Mouse (Mus musculus) midbrain, embryonic 10.5 days (tissue): ENCODE data around the gene Hmgn3. TPM values are rescaled to one million over a fixed set of nuclear protein-coding genes. Genes with fewer than 3 reads are reported as not detected.

ENCODE experiments used
- DNase-seq: peaks from one replicate; pipeline ENCODE4 v3.0.0-alpha.2; 2017; ENCODE audit warnings: low spot score
- H3K27ac ChIP-seq: fragments of 300-500 bp; sonication (generic); replicated peaks from 2 replicates; pipeline ENCODE4 v1.5.1; 2016; ENCODE audit warnings: mild to moderate bottlenecking
- H3K27me3 ChIP-seq: fragments of 300-500 bp; sonication (generic); 2 replicates; pipeline ENCODE4 v1.6.1; 2016; ENCODE audit warnings: low read depth, mild to moderate bottlenecking; ENCODE audit not compliant: poor library complexity, severe bottlenecking
- H3K36me3 ChIP-seq: fragments of 300-500 bp; sonication (generic); 2 replicates; pipeline ENCODE4 v1.6.1; 2016; ENCODE audit warnings: mild to moderate bottlenecking, moderate library complexity
- H3K4me1 ChIP-seq: fragments of 300-500 bp; sonication (generic); 2 replicates; pipeline ENCODE4 v1.6.1; 2016
- H3K4me3 ChIP-seq: fragments of 300-500 bp; sonication (generic); 2 replicates; pipeline ENCODE4 v1.5.1; 2016; ENCODE audit warnings: mild to moderate bottlenecking, moderate library complexity
- H3K9me3 ChIP-seq: fragments of 300-500 bp; sonication (generic); replicated peaks from 2 replicates; pipeline ENCODE4 v1.6.1; 2016; ENCODE audit warnings: mild to moderate bottlenecking
- WGBS: fragments of 180-500 bp; shearing (Covaris S2); methylation state at CpG from one replicate; pipeline ENCODE4 v1.1.7; 2016; 5-methylcytosine and 5-hydroxymethylcytosine counted together
- polyA plus RNA-seq: library from polyadenylated mRNA; unstranded; fragments of >200 nt; fragmentation: Nextera tagmentation; extraction: Ambion mirVana; gene quantifications from 2 replicates; pipeline ENCODE4 v1.2.1, GENCODE M21; 2016

Gene Hmgn3
- polyA plus RNA-seq, 1 experiment from 2014 or later, result 141 TPM

GRCm38 (mm10) chr9:83113800-83114217, 32.7 kb downstream of the Hmgn3 start:
- 0 out of 2 replicates have a peak, but pooled peaks cover 3% of the 10 kb centered on the region for H3K36me3 ChIP-seq
- no peak overlapping the region for H3K27ac ChIP-seq
- no peaks in the 10 kb centered on the region for H3K4me1 ChIP-seq
- no peaks in the 10 kb centered on the region for H3K9me3 ChIP-seq
- no peak for DNase-seq
- 90% methylated on average over 10 of the region's 10 CpGs for WGBS
- H3K27me3 ChIP-seq, result no peaks in the 10 kb centered on the region
- H3K4me3 ChIP-seq, result no peak overlapping the region

- no peaks in the 10 kb centered on the region for H3K4me1 ChIP-seq
- 88% methylated on average over 9 of the region's 9 CpGs for WGBS
- 0 out of 2 replicates have a peak, but pooled peaks cover 3% of the 10 kb centered on the region for H3K36me3 ChIP-seq
- no peak for DNase-seq
- no peaks in the 10 kb centered on the region for H3K9me3 ChIP-seq
- H3K27ac ChIP-seq, result no peak overlapping the region
- no peak overlapping the region for H3K4me3 ChIP-seq
- no peaks in the 10 kb centered on the region for H3K27me3 ChIP-seq
Measured at GRCm38 (mm10) chr9:83112305-83112768, 34.1 kb downstream of the Hmgn3 start.

DNA sequence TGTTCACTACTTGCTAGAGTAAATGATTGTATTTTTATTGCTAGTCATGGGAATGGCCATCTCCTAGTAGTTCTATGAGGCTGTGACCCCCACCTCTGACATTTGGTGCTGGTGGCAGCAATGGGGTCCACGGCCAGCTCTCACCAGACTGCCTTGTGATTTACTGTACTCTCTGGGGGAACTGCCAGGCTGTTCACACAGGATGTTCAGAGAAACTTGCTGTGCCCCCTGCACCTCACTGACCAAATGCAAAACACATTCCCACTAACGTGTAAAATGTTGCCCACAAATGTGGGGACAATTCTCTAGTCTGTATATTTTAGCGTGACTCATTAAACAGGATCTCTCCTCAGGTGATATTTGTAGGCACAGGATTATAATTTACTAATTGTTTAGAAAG, 34.7 kb downstream of the Hmgn3 start:
- Histone ChIP-seq H3K4me1 (no peaks in the 10 kb centered on the region), H3K36me3 (0 out of 2 replicates have a peak, but pooled peaks cover 3% of the 10 kb centered on the region), H3K27me3 (no peaks in the 10 kb centered on the region), H3K27ac (no peak overlapping the region), H3K4me3 (no peak overlapping the region), H3K9me3 (no peaks in the 10 kb centered on the region)
- no peak for DNase-seq
- 94% methylated on average over 3 of the region's 3 CpGs for WGBS

GRCm38 (mm10) chr9:83111117-83111686, 35.3 kb downstream of the Hmgn3 start:
- Histone ChIP-seq H3K36me3 (0 out of 2 replicates have a peak, but pooled peaks cover 3% of the 10 kb centered on the region), H3K9me3 (no peaks in the 10 kb centered on the region), H3K27ac (no peak overlapping the region), H3K4me3 (no peak overlapping the region), H3K27me3 (no peaks in the 10 kb centered on the region), H3K4me1 (no peaks in the 10 kb centered on the region)
- WGBS, result 85% methylated on average over 9 of the region's 9 CpGs
- no peak for DNase-seq

DNA sequence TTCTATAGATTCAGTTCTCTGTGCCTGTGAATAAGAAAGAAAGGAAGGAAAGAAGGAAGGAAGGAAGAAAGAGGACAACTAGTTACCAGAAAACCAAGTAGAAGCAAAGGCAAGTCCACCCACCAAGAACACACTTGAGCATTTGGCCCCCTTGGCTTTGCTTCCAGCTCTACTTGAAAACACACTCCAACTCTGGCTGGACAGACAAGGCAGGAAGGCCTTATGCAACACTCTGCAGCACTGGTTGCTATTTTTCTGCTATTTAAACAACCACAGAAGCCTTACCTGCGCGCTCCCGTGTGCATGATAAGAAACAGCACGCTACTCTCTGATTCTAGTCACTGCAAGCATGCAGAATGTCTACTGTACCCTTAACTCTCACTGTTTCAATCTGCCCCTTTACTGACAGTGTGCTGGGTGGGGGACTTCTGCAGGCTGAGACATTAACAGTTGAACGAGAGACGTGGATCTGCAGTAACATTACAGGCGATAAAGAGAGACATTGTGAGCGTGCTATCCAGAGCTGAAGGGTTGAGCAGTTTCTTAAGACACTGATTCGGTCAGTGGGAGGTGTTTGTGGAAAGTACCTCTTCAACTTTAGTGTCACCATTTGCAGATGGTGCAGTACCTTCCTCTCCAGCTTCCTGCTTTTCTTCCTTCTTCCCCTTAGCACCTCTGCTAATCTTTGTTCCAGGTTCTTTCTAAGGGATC, 35.9 kb downstream of the Hmgn3 start:
- no peak for DNase-seq
- H3K36me3 ChIP-seq, result 0 out of 2 replicates have a peak, but pooled peaks cover 6% of the 10 kb centered on the region
- H3K27ac ChIP-seq, result no peak overlapping the region
- H3K4me1 ChIP-seq, result no peaks in the 10 kb centered on the region
- 92% methylated on average over 9 of the region's 9 CpGs for WGBS
- no peaks in the 10 kb centered on the region for H3K9me3 ChIP-seq
- no peaks in the 10 kb centered on the region for H3K27me3 ChIP-seq
- H3K4me3 ChIP-seq, result no peak overlapping the region

DNA sequence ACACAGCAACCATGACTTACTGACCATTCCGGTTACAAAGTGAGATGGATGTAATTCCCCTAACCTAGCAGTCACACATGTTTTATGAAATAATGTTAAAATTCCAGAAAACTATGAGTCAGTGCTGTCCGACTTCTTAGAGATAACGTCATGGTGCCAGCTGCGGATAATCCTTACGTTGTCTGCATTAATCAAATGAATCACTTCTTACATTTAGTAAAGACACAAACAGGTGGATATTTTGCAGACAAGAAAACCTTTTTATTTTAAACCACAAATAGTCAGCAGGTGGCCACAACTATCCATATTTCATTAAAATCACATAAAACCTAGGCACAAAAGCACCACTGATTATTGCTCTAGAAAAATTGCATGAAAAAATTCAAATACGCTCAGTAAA, 36.8 kb downstream of the Hmgn3 start:
- no peak for DNase-seq
- 95% methylated on average over 6 of the region's 6 CpGs for WGBS
- H3K9me3 ChIP-seq, result no peaks in the 10 kb centered on the region
- no peak overlapping the region for H3K4me3 ChIP-seq
- no peak overlapping the region for H3K27ac ChIP-seq
- no peaks in the 10 kb centered on the region for H3K27me3 ChIP-seq
- 0 out of 2 replicates have a peak, but pooled peaks cover 6% of the 10 kb centered on the region for H3K36me3 ChIP-seq
- H3K4me1 ChIP-seq, result no peaks in the 10 kb centered on the region

GRCm38 (mm10) chr9:83108821-83109220, 37.7 kb downstream of the Hmgn3 start:
- 0 out of 2 replicates have a peak, but pooled peaks cover 6% of the 10 kb centered on the region for H3K36me3 ChIP-seq
- no peaks in the 10 kb centered on the region for H3K9me3 ChIP-seq
- H3K4me3 ChIP-seq, result no peak overlapping the region
- H3K4me1 ChIP-seq, result no peaks in the 10 kb centered on the region
- H3K27ac ChIP-seq, result no peak overlapping the region
- DNase-seq, result no peak
- WGBS, result 87% methylated on average over 3 of the region's 3 CpGs
- no peaks in the 10 kb centered on the region for H3K27me3 ChIP-seq

GRCm38 (mm10) chr9:83103785-83104184, 42.7 kb downstream of the Hmgn3 start:
- Histone ChIP-seq H3K36me3 (0 out of 2 replicates have a peak, but pooled peaks cover 3% of the 10 kb centered on the region), H3K4me3 (no peak overlapping the region), H3K27me3 (no peaks in the 10 kb centered on the region)

GRCm38 (mm10) chr9:83101691-83102090, 44.8 kb downstream of the Hmgn3 start:
- 0 out of 2 replicates have a peak, but pooled peaks cover 3% of the 10 kb centered on the region for H3K36me3 ChIP-seq
- WGBS, result 89% methylated on average over 3 of the region's 3 CpGs
- H3K27ac ChIP-seq, result no peak overlapping the region
- no peak for DNase-seq
- peaks cover 5% of the 10 kb centered on the region; the same call in 1 of the 2 replicates for H3K4me1 ChIP-seq
- H3K4me3 ChIP-seq, result no peak overlapping the region
- no peaks in the 10 kb centered on the region for H3K9me3 ChIP-seq
- no peaks in the 10 kb centered on the region for H3K27me3 ChIP-seq

More at GRCm38 (mm10) chr9:83103785-83104184, 42.7 kb downstream of the Hmgn3 start:
- Histone ChIP-seq H3K27ac (no peak overlapping the region), H3K4me1 (no peaks in the 10 kb centered on the region; the same call in 1 of the 2 replicates), H3K9me3 (no peaks in the 10 kb centered on the region)
- 96% methylated on average over 3 of the region's 3 CpGs for WGBS
- DNase-seq, result no peak

GRCm38 (mm10) chr9:83100786-83101185, 45.7 kb downstream of the Hmgn3 start:
- WGBS, result 86% methylated on average over 3 of the region's 3 CpGs
- H3K4me1 ChIP-seq, result peaks cover 5% of the 10 kb centered on the region; the same call in 1 of the 2 replicates
- DNase-seq, result no peak

DNA sequence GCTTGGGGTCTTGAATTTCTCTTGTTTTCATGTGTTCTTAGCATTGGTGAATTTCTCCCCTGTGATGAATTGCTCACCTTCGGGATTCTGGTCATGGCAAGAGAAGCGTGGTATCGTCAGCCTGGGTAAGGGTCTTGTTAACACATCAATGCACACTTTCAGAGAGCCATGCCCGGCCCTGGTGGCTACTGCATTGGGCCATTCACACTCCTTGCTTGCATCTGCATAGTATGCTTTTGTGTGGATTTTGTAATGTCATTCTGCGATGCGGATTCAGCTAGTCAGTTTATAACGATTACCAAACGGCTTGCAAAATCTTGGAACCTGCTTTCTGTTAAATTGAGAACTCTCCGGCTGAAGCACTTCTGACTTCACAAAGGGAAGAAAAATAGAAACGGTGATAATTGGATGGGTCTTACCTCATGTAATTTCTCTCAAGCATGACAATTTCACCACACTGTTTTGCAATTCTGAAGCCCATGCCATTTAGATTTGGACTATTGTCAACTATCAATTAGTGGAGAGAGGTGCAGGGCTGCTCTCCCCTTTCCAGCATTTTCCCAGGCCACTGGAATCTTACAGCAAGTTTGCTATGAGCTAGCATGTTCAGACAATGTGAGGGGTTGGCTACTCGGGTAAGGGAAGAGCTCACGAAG, 47.7 kb downstream of the Hmgn3 start:
- Histone ChIP-seq H3K27me3 (no peaks in the 10 kb centered on the region), H3K4me1 (peaks cover 5% of the 10 kb centered on the region; the same call in 1 of the 2 replicates), H3K9me3 (no peaks in the 10 kb centered on the region), H3K4me3 (no peak overlapping the region), H3K27ac (no peak overlapping the region), H3K36me3 (no peaks in the 10 kb centered on the region)
- no peak for DNase-seq
- 82% methylated on average over 12 of the region's 12 CpGs for WGBS

More at GRCm38 (mm10) chr9:83100786-83101185, 45.7 kb downstream of the Hmgn3 start:
- H3K9me3 ChIP-seq, result no peaks in the 10 kb centered on the region
- H3K36me3 ChIP-seq, result 0 out of 2 replicates have a peak, but pooled peaks cover under 1% of the 10 kb centered on the region
- H3K27me3 ChIP-seq, result no peaks in the 10 kb centered on the region
- no peak overlapping the region for H3K27ac ChIP-seq
- H3K4me3 ChIP-seq, result no peak overlapping the region

DNA sequence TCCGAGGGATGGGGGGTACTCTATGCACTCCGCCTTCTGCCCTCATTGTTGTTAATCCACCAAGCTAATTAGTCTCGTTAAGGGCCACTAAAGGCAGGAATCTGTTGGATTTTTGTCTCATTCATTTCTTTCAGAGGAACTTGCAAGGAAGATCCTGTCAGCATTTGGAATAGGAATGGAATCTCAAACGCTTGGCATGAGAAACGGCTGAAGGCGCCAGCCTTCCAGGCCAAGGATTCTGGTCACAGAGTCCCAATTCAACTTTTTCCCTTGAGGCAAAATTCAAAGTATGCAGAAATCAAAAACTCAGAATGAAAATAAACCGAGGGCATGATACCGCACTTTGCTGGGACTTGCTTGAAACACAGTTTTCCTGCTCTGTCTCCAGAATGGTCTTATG, 48.7 kb downstream of the Hmgn3 start:
- H3K27ac ChIP-seq, result no peak overlapping the region
- no peaks in the 10 kb centered on the region for H3K27me3 ChIP-seq
- no peak for DNase-seq
- peaks cover 5% of the 10 kb centered on the region; the same call in 1 of the 2 replicates for H3K4me1 ChIP-seq
- 51% methylated on average over 8 of the region's 8 CpGs for WGBS
- no peaks in the 10 kb centered on the region for H3K9me3 ChIP-seq
- H3K4me3 ChIP-seq, result no peak overlapping the region
- H3K36me3 ChIP-seq, result no peaks in the 10 kb centered on the region
